Mouse (Mus musculus) embryonic facial prominence, embryonic 15.5 days (tissue): ENCODE results near the gene Cbx1. TPM values are rescaled to one million over a fixed set of nuclear protein-coding genes. Genes with fewer than 3 reads are reported as not detected.

Experiments
- ATAC-seq: fragments of 200-750 bp; cut with Nextera tagmentation; 2 replicates; pipeline ENCODE4 v1.8.0; 2017; ENCODE audit warnings: low read depth, moderate TSS enrichment; ENCODE audit not compliant: insufficient number of reproducible peaks, low FRiP score, low TSS enrichment
- H3K27ac ChIP-seq: fragments of 300-500 bp; sonication (generic); replicated peaks from 2 replicates; pipeline ENCODE4 v1.5.1; 2015; ENCODE audit warnings: mild to moderate bottlenecking, inconsistent platforms
- H3K27me3 ChIP-seq: fragments of 300-500 bp; sonication (generic); 2 replicates; pipeline ENCODE4 v1.6.1; 2015; ENCODE audit warnings: inconsistent platforms
- H3K36me3 ChIP-seq: fragments of 300-500 bp; sonication (generic); 2 replicates; pipeline ENCODE4 v1.6.1; 2015; ENCODE audit warnings: mild to moderate bottlenecking, inconsistent platforms
- H3K4me1 ChIP-seq: fragments of 300-500 bp; sonication (generic); 2 replicates; pipeline ENCODE4 v1.6.1; 2015; ENCODE audit warnings: inconsistent platforms
- H3K4me2 ChIP-seq: fragments of 300-500 bp; sonication (generic); replicated peaks from 2 replicates; pipeline ENCODE4 v1.6.1; 2015; ENCODE audit warnings: mild to moderate bottlenecking, inconsistent platforms
- H3K4me3 ChIP-seq: fragments of 300-500 bp; sonication (generic); replicated peaks from 2 replicates; pipeline ENCODE4 v1.5.1; 2015; ENCODE audit warnings: mild to moderate bottlenecking, inconsistent platforms
- H3K9ac ChIP-seq: fragments of 300-500 bp; sonication (generic); 2 replicates; pipeline ENCODE4 v1.6.1; 2015; ENCODE audit warnings: inconsistent platforms
- H3K9me3 ChIP-seq: fragments of 300-500 bp; sonication (generic); replicated peaks from 2 replicates; pipeline ENCODE4 v1.6.1; 2016; ENCODE audit warnings: inconsistent platforms
- WGBS: fragments of 180-500 bp; shearing (Covaris S2); methylation state at CpG from one replicate; pipeline ENCODE4 v1.1.7; 2015; 5-methylcytosine and 5-hydroxymethylcytosine counted together
- polyA plus RNA-seq: library from polyadenylated mRNA; unstranded; fragments of >200 nt; fragmentation: Nextera tagmentation; extraction: Ambion mirVana; gene quantifications from 2 replicates; pipeline ENCODE4 v1.2.1, GENCODE M21; 2015

Cbx1 gene
- polyA plus RNA-seq, 1 experiment from 2014 or later = 93.4 TPM

- Histone ChIP-seq H3K4me3 (peak overlapping the region; percentile 98), H3K36me3 (peaks cover 15% of the 10 kb centered on the region), H3K9ac (peak overlapping the region; percentile 89), H3K9me3 (no peaks in the 10 kb centered on the region), H3K27me3 (no peaks in the 10 kb centered on the region), H3K4me1 (peaks cover 53% of the 10 kb centered on the region), H3K4me2 (peak overlapping the region; percentile 61), H3K27ac (peak overlapping the region; percentile 99)
- 11% methylated on average over 10 of the region's 10 CpGs for WGBS
- ATAC-seq = no peak
These were observed 40.0 kb downstream of the Cbx1 start for GRCm38 (mm10) chr11:96828881-96829280.

GRCm38 (mm10) chr11:96829403-96829812 lies 40.5 kb downstream of the Cbx1 start:
- H3K4me2 ChIP-seq = peak overlapping the region; percentile 61
- no peaks in the 10 kb centered on the region for H3K27me3 ChIP-seq
- ATAC-seq = peak; percentile 79
- peaks cover 50% of the 10 kb centered on the region for H3K4me1 ChIP-seq
- peak overlapping the region; percentile 99 for H3K27ac ChIP-seq
- WGBS = under 1% methylated on average over 31 of the region's 33 CpGs
- H3K36me3 ChIP-seq = peaks cover 15% of the 10 kb centered on the region
- peak overlapping the region; percentile 89 for H3K9ac ChIP-seq
- peak overlapping the region; percentile 98 for H3K4me3 ChIP-seq
- no peaks in the 10 kb centered on the region for H3K9me3 ChIP-seq

GRCm38 (mm10) chr11:96829813-96830538 lies 41.0 kb downstream of the Cbx1 start, which contains the start of gene Nfe2l1:
Nfe2l1 (minus strand) TSS chr11:96829968.
- peak; percentile 98 for ATAC-seq
- under 1% methylated on average over 51 of the region's 51 CpGs for WGBS

GRCm38 (mm10) chr11:96830539-96831216 lies 41.8 kb downstream of the Cbx1 start:
- no peak for ATAC-seq
- Histone ChIP-seq H3K4me1 (peaks cover 37% of the 10 kb centered on the region), H3K27me3 (no peaks in the 10 kb centered on the region), H3K4me2 (peak overlapping the region; percentile 61), H3K9ac (peak overlapping the region; percentile 46), H3K27ac (peak overlapping the region; percentile 94), H3K36me3 (peaks cover 14% of the 10 kb centered on the region), H3K4me3 (peak overlapping the region; percentile 98), H3K9me3 (no peaks in the 10 kb centered on the region)
- 21% methylated on average over 13 of the region's 13 CpGs for WGBS

More at GRCm38 (mm10) chr11:96829813-96830538, 41.0 kb downstream of the Cbx1 start, which contains the start of gene Nfe2l1:
- Histone ChIP-seq H3K4me3 (peak within 1 kb of the TSS; percentile 98), H3K27me3 (no peaks in the 10 kb centered on the region), H3K36me3 (peaks cover 15% of the 10 kb centered on the region), H3K4me2 (peak within 1 kb of the TSS; percentile 61), H3K9me3 (no peaks in the 10 kb centered on the region), H3K9ac (peak within 1 kb of the TSS; percentile 89), H3K4me1 (peaks cover 44% of the 10 kb centered on the region), H3K27ac (peak within 1 kb of the TSS; percentile 99)

- H3K4me3 ChIP-seq = no peak overlapping the region
- no peak for ATAC-seq
- WGBS = 69% methylated on average over 4 of the region's 4 CpGs
These were observed 42.6 kb downstream of the Cbx1 start for GRCm38 (mm10) chr11:96831516-96831915.

GRCm38 (mm10) chr11:96832541-96832940 lies 43.6 kb downstream of the Cbx1 start:
- H3K27ac ChIP-seq = no peak overlapping the region
- H3K4me2 ChIP-seq = no peak overlapping the region
- no peaks in the 10 kb centered on the region for H3K27me3 ChIP-seq
- no peak overlapping the region for H3K4me3 ChIP-seq
- WGBS = 84% methylated on average over 3 of the region's 3 CpGs
- no peaks in the 10 kb centered on the region for H3K9me3 ChIP-seq
- no peak overlapping the region for H3K9ac ChIP-seq
- ATAC-seq = no peak
- H3K4me1 ChIP-seq = peaks cover 19% of the 10 kb centered on the region
- no peaks in the 10 kb centered on the region; the same call in 1 of the 2 replicates for H3K36me3 ChIP-seq

More at GRCm38 (mm10) chr11:96831516-96831915, 42.6 kb downstream of the Cbx1 start:
- peaks cover 6% of the 10 kb centered on the region for H3K36me3 ChIP-seq
- no peaks in the 10 kb centered on the region for H3K9me3 ChIP-seq
- H3K27ac ChIP-seq = no peak overlapping the region
- H3K9ac ChIP-seq = no peak overlapping the region
- H3K4me2 ChIP-seq = no peak overlapping the region
- H3K27me3 ChIP-seq = no peaks in the 10 kb centered on the region
- H3K4me1 ChIP-seq = peaks cover 29% of the 10 kb centered on the region

- no peaks in the 10 kb centered on the region for H3K9me3 ChIP-seq
- H3K27me3 ChIP-seq = no peaks in the 10 kb centered on the region
- 62% methylated on average over 2 of the region's 2 CpGs for WGBS
- peaks cover 14% of the 10 kb centered on the region for H3K4me1 ChIP-seq
- no peak for ATAC-seq
- no peak overlapping the region for H3K9ac ChIP-seq
- H3K4me3 ChIP-seq = no peak overlapping the region
- no peak overlapping the region for H3K27ac ChIP-seq
- H3K4me2 ChIP-seq = no peak overlapping the region
- H3K36me3 ChIP-seq = no peaks in the 10 kb centered on the region
These were observed 44.0 kb downstream of the Cbx1 start for GRCm38 (mm10) chr11:96832973-96833372.

GRCm38 (mm10) chr11:96834127-96834526 lies 45.2 kb downstream of the Cbx1 start:
- H3K4me1 ChIP-seq = 0 out of 2 replicates have a peak, but pooled peaks cover 5% of the 10 kb centered on the region
- 97% methylated on average over 1 of the region's 1 CpGs for WGBS
- no peaks in the 10 kb centered on the region for H3K36me3 ChIP-seq
- H3K9ac ChIP-seq = no peak overlapping the region
- H3K9me3 ChIP-seq = no peaks in the 10 kb centered on the region
- H3K27ac ChIP-seq = no peak overlapping the region
- H3K4me3 ChIP-seq = no peak overlapping the region
- H3K27me3 ChIP-seq = no peaks in the 10 kb centered on the region
- ATAC-seq = no peak
- no peak overlapping the region for H3K4me2 ChIP-seq

- Histone ChIP-seq H3K36me3 (no peaks in the 10 kb centered on the region), H3K4me1 (peaks cover 5% of the 10 kb centered on the region; the same call in 1 of the 2 replicates), H3K4me2 (no peak overlapping the region), H3K27me3 (no peaks in the 10 kb centered on the region), H3K27ac (0 out of 2 replicates have a peak overlapping the region, but pooled peaks have one; percentile 45), H3K9me3 (no peaks in the 10 kb centered on the region), H3K9ac (no peak overlapping the region), H3K4me3 (no peak overlapping the region)
- WGBS = 30% methylated on average over 9 of the region's 9 CpGs
- ATAC-seq = no peak
These were observed 48.4 kb downstream of the Cbx1 start for GRCm38 (mm10) chr11:96837298-96837697.

- no peaks in the 10 kb centered on the region for H3K36me3 ChIP-seq
- 37% methylated on average over 4 of the region's 4 CpGs for WGBS
- no peaks in the 10 kb centered on the region for H3K9me3 ChIP-seq
- H3K9ac ChIP-seq = no peak overlapping the region
- no peak for ATAC-seq
- no peak overlapping the region for H3K27ac ChIP-seq
- no peak overlapping the region for H3K4me3 ChIP-seq
- H3K4me1 ChIP-seq = peaks cover 5% of the 10 kb centered on the region; the same call in 1 of the 2 replicates
- no peak overlapping the region for H3K4me2 ChIP-seq
- H3K27me3 ChIP-seq = no peaks in the 10 kb centered on the region
These were observed 49.4 kb downstream of the Cbx1 start for GRCm38 (mm10) chr11:96838341-96838740.

- Histone ChIP-seq H3K4me2 (no peak overlapping the region), H3K9ac (no peak overlapping the region), H3K4me3 (no peak overlapping the region), H3K27ac (no peak overlapping the region), H3K36me3 (no peaks in the 10 kb centered on the region), H3K4me1 (peaks cover 5% of the 10 kb centered on the region; the same call in 1 of the 2 replicates), H3K9me3 (no peaks in the 10 kb centered on the region), H3K27me3 (no peaks in the 10 kb centered on the region)
- no peak for ATAC-seq
- 71% methylated on average over 7 of the region's 7 CpGs for WGBS
These were observed 50.5 kb downstream of the Cbx1 start for GRCm38 (mm10) chr11:96839428-96839827.
